Mouse (Mus musculus): Measurements from ENCODE around the gene Ubxn2a. TPM values are rescaled to one million over a fixed set of nuclear protein-coding genes. Genes with fewer than 3 reads are reported as not detected.

Gene Ubxn2a
- polyA plus RNA-seq, 1 experiment, result 14.4 TPM

GRCm38 (mm10) chr12:4874161-4874927, 33.2 kb downstream of the Ubxn2a start, which contains the start of gene Mfsd2b:
TSS of gene Mfsd2b (minus strand) at chr12:4874359.
- WGBS, result 2% methylated on average over 24 of the region's 24 CpGs
- H3K4me3 ChIP-seq (replicated peaks; ENCODE audit: control insufficient read depth, low read depth, low read length), result peak within 1 kb of the TSS; percentile 80
- TF ChIP-seq CTCF (IDR thresholded peaks at IDR 0.05; ENCODE audit: control insufficient read depth, insufficient read depth, low read length) (no peak), POLR2A (IDR thresholded peaks at IDR 0.05; ENCODE audit: borderline replicate concordance, control insufficient read depth, low read depth, low read length) (peak; percentile 96)
- peak within 1 kb of the TSS; percentile 71 for H3K27ac ChIP-seq (ENCODE audit: control insufficient read depth, insufficient read depth, low read depth, low read length, poor library complexity)
- H3K4me1 ChIP-seq (ENCODE audit: control insufficient read depth, insufficient read depth, low read length), result no peaks in the 10 kb centered on the region; the same call in 1 of the 2 replicates

- Histone ChIP-seq H3K4me1 (ENCODE audit: control insufficient read depth, insufficient read depth, low read length) (no peaks in the 10 kb centered on the region; the same call in 1 of the 2 replicates), H3K27ac (ENCODE audit: control insufficient read depth, insufficient read depth, low read depth, low read length, poor library complexity) (peak overlapping the region; percentile 71), H3K4me3 (replicated peaks; ENCODE audit: control insufficient read depth, low read depth, low read length) (peak overlapping the region; percentile 80)
- TF ChIP-seq POLR2A (IDR thresholded peaks at IDR 0.05; ENCODE audit: borderline replicate concordance, control insufficient read depth, low read depth, low read length) (no peak), CTCF (IDR thresholded peaks at IDR 0.05; ENCODE audit: control insufficient read depth, insufficient read depth, low read length) (no peak)
- 63% methylated on average over 6 of the region's 6 CpGs for WGBS
Measured at GRCm38 (mm10) chr12:4873531-4873930, 34.0 kb downstream of the Ubxn2a start.

DNA sequence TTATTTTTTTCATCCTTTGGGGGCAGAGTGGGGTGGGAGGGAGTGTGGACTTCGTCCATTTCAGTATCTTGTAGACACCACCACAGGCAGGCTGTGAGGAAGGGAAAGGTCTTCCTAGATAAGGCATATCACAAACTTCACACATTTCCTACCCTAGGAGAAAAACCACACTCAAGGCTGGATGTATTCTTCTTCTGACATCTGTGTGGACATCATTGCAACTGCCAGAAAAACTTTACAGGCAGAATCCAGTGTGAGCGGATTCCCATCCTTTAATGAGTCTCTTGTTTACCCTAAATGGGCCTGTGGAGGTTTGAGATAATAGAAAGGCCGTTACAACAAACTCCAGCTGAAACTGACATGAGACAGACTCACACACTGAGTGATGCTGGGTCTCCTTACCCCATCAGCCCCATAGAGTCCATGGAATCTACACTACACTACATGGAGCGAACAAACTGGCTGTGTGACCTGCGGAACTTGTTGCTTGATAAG, 34.5 kb downstream of the Ubxn2a start:
- peak overlapping the region; percentile 80 for H3K4me3 ChIP-seq (replicated peaks; ENCODE audit: control insufficient read depth, low read depth, low read length)
- TF ChIP-seq POLR2A (IDR thresholded peaks at IDR 0.05; ENCODE audit: borderline replicate concordance, control insufficient read depth, low read depth, low read length) (no peak), CTCF (IDR thresholded peaks at IDR 0.05; ENCODE audit: control insufficient read depth, insufficient read depth, low read length) (no peak)
- WGBS, result 51% methylated on average over 5 of the region's 5 CpGs
- peak overlapping the region; percentile 71; the same call in 1 of the 2 replicates for H3K27ac ChIP-seq (ENCODE audit: control insufficient read depth, insufficient read depth, low read depth, low read length, poor library complexity)
- no peaks in the 10 kb centered on the region for H3K4me1 ChIP-seq (ENCODE audit: control insufficient read depth, insufficient read depth, low read length)

GRCm38 (mm10) chr12:4872273-4872672, 35.2 kb downstream of the Ubxn2a start:
- WGBS, result 67% methylated on average over 4 of the region's 4 CpGs
- Histone ChIP-seq H3K27ac (ENCODE audit: control insufficient read depth, insufficient read depth, low read depth, low read length, poor library complexity) (peak overlapping the region; percentile 24), H3K4me1 (ENCODE audit: control insufficient read depth, insufficient read depth, low read length) (no peaks in the 10 kb centered on the region), H3K4me3 (replicated peaks; ENCODE audit: control insufficient read depth, low read depth, low read length) (peak overlapping the region; percentile 54)
- no peak for TF ChIP-seq CTCF (IDR thresholded peaks at IDR 0.05; ENCODE audit: control insufficient read depth, insufficient read depth, low read length)
- TF ChIP-seq POLR2A (IDR thresholded peaks at IDR 0.05; ENCODE audit: borderline replicate concordance, control insufficient read depth, low read depth, low read length), result no peak

DNA sequence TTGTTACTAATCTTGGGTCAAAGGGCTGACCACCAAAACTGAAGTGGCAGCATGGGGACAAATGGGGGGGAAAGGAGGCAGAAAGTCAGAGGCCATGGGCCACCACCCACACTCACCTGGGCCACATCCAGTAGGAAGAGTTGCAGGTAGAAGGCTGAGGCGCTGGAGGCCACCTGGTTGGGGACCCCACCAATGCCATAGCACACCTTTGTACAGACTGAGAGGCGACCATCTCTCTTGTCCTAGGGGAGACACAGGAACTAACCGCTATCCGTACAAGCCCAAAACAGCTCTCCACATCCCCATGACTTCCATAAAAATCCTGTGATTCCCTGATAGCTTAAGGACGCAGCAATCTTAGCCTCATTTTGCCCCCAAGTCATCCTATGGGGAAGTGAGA, 36.2 kb downstream of the Ubxn2a start:
- Histone ChIP-seq H3K4me1 (ENCODE audit: control insufficient read depth, insufficient read depth, low read length) (no peaks in the 10 kb centered on the region), H3K4me3 (replicated peaks; ENCODE audit: control insufficient read depth, low read depth, low read length) (no peak overlapping the region), H3K27ac (ENCODE audit: control insufficient read depth, insufficient read depth, low read depth, low read length, poor library complexity) (no peak overlapping the region)
- TF ChIP-seq CTCF (IDR thresholded peaks at IDR 0.05; ENCODE audit: control insufficient read depth, insufficient read depth, low read length), result no peak
- TF ChIP-seq POLR2A (IDR thresholded peaks at IDR 0.05; ENCODE audit: borderline replicate concordance, control insufficient read depth, low read depth, low read length), result no peak
- WGBS, result 94% methylated on average over 5 of the region's 5 CpGs

DNA sequence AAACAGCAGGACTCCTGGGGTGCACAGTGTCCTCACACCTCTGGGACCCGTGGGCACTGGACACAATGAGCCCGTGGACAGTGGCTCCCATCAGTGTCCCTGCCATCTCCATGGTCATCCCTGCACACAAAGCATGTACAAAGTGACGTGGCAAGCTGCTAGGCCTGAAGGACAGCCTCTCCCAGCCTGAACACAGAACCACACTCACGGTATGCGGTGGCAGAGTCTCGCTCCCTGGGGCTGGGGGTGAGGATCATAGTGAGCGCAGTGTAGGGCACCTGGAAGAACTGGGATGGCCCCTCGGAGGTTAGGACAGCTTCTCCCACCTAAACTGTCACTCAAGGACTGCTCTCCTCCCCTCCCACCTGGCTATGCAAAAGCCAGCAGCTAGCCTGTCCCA, 38.6 kb downstream of the Ubxn2a start:
- WGBS, result 87% methylated on average over 8 of the region's 8 CpGs
- Histone ChIP-seq H3K27ac (ENCODE audit: control insufficient read depth, insufficient read depth, low read depth, low read length, poor library complexity) (no peak overlapping the region), H3K4me3 (replicated peaks; ENCODE audit: control insufficient read depth, low read depth, low read length) (no peak overlapping the region), H3K4me1 (ENCODE audit: control insufficient read depth, insufficient read depth, low read length) (no peaks in the 10 kb centered on the region)
- no peak for TF ChIP-seq CTCF (IDR thresholded peaks at IDR 0.05; ENCODE audit: control insufficient read depth, insufficient read depth, low read length)
- TF ChIP-seq POLR2A (IDR thresholded peaks at IDR 0.05; ENCODE audit: borderline replicate concordance, control insufficient read depth, low read depth, low read length), result no peak

GRCm38 (mm10) chr12:4864338-4864690, 43.2 kb downstream of the Ubxn2a start:
- Histone ChIP-seq H3K27ac (ENCODE audit: control insufficient read depth, insufficient read depth, low read depth, low read length, poor library complexity) (no peak overlapping the region), H3K4me3 (replicated peaks; ENCODE audit: control insufficient read depth, low read depth, low read length) (no peak overlapping the region), H3K4me1 (ENCODE audit: control insufficient read depth, insufficient read depth, low read length) (no peaks in the 10 kb centered on the region)
- no peak for TF ChIP-seq CTCF (IDR thresholded peaks at IDR 0.05; ENCODE audit: control insufficient read depth, insufficient read depth, low read length)
- TF ChIP-seq POLR2A (IDR thresholded peaks at IDR 0.05; ENCODE audit: borderline replicate concordance, control insufficient read depth, low read depth, low read length), result no peak
- WGBS, result 84% methylated on average over 4 of the region's 4 CpGs

DNA sequence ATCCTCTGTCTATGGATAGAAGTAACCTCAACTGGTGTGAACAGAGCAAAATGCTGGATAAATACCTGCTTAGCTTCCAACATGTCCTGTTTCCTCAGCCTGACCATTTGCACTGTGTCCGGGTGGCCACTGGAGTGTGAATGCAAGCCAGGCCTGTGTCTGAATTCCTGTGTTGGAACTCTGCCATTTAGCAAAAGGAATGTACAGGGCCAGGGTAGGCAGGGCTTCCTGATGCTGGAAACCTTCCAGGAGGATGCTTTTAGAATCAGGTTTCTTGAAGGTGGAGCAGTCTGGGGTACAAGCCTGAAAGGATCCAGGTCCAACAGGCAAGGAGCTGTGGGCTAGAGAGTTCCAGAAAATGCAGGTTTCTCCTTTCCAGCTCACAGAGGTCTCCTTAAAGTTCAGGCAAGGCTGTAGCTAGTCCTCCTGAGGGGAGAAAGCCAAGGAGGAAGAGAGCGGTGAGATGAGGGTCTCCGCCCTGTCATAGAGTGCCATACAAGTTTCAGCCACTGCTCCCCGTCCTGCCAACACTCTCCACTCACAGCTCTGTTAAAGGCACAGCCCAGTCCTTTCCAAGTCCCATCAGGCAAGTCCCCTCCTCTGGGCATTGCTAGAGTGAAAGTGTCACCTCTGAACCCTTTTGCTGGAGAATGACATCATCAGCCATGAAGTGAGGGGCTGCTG, 43.7 kb downstream of the Ubxn2a start:
- Histone ChIP-seq H3K27ac (ENCODE audit: control insufficient read depth, insufficient read depth, low read depth, low read length, poor library complexity) (no peak overlapping the region), H3K4me3 (replicated peaks; ENCODE audit: control insufficient read depth, low read depth, low read length) (no peak overlapping the region), H3K4me1 (ENCODE audit: control insufficient read depth, insufficient read depth, low read length) (no peaks in the 10 kb centered on the region)
- TF ChIP-seq CTCF (IDR thresholded peaks at IDR 0.05; ENCODE audit: control insufficient read depth, insufficient read depth, low read length) (no peak), POLR2A (IDR thresholded peaks at IDR 0.05; ENCODE audit: borderline replicate concordance, control insufficient read depth, low read depth, low read length) (no peak)
- 91% methylated on average over 4 of the region's 4 CpGs for WGBS

Data from bone marrow, adult 2 months (tissue).